In genomic region chr8:88588205-88588889, GRCm38 (mm10) we compare ENCODE assay signal across 23 mouse cellular contexts. TPM values are rescaled to one million over a fixed set of nuclear protein-coding genes. Genes with fewer than 3 reads are reported as not detected.
DNase-seq lines count a peak whose midpoint lies in the region; ATAC-seq and TF ChIP-seq lines count a peak whose summit lies in the region.
"Had no signal": no experiment of that assay in that cellular context is flagged by ENCODE, and none has a peak within 500 bp of the region (broad histone marks: within the 10 kb centered on the region; RNA-seq: fewer than 3 reads in every experiment).

No protein-coding gene starts in this region.

- DNase-seq in kidney, postnatal 10 days = no peak
- DNase-seq in kidney, adult 11 months = no peak
- DNase-seq: adrenal gland, adult 8-10 months; adrenal gland, postnatal 14 days; adrenal gland, postnatal 36 days; B cell, adult 2 months; cerebellum, adult 11-12 months; cerebellum, adult 2 months; cerebellum, adult 9-10 months; cerebellum, postnatal 10 days; cerebellum, postnatal 25 days had no signal

- H3K36me3 ChIP-seq in kidney, embryonic 14.5 days (ENCODE audit: control insufficient read depth, insufficient read depth, low read length) = peaks cover 53% of the 10 kb centered on the region
- peaks cover 30% of the 10 kb centered on the region for H3K36me3 ChIP-seq in kidney, embryonic 16.5 days (ENCODE audit: insufficient read depth, low read length)
- H3K36me3 ChIP-seq in myocyte (ENCODE audit: control insufficient read depth, insufficient read depth) = no peaks in the 10 kb centered on the region
- H3K36me3 ChIP-seq: forebrain, embryonic 15.5 days; G1E had no signal

- WGBS in kidney, embryonic 14.5 days = 86% methylated on average over 8 of the region's 8 CpGs
- 74% methylated on average over 8 of the region's 8 CpGs for WGBS in kidney, embryonic 16.5 days

- H3K9me3 ChIP-seq in kidney, embryonic 14.5 days (ENCODE audit: control insufficient read depth, low read length) = no peaks in the 10 kb centered on the region
- H3K9me3 ChIP-seq in kidney, embryonic 16.5 days (ENCODE audit: low read length) = no peaks in the 10 kb centered on the region
- H3K9me3 ChIP-seq: embryonic facial prominence, embryonic 10.5 days; embryonic facial prominence, embryonic 12.5 days; forebrain, embryonic 13.5 days; forebrain, embryonic 15.5 days; G1E had no signal

- H3K4me3 ChIP-seq in kidney, embryonic 14.5 days (ENCODE audit: low read length) = no peak overlapping the region
- no peak overlapping the region for H3K4me3 ChIP-seq in kidney, embryonic 16.5 days (ENCODE audit: low read length)
- no peak overlapping the region for H3K4me3 ChIP-seq in myocyte
- H3K4me3 ChIP-seq: embryonic facial prominence, embryonic 10.5 days; embryonic facial prominence, embryonic 12.5 days; forebrain, embryonic 13.5 days; forebrain, embryonic 15.5 days had no signal

- 0 out of 2 replicates have a peak, but pooled peaks have one; percentile 25 for ATAC-seq in kidney, embryonic 14.5 days (ENCODE audit: low FRiP score, low TSS enrichment)
- peak; percentile 77 for ATAC-seq in kidney, embryonic 16.5 days (ENCODE audit: low FRiP score, low TSS enrichment)
- ATAC-seq: activated CD4-positive, CD25-positive, alpha-beta regulatory T cell, adult 4 months; CD4-positive, CD25-positive, alpha-beta regulatory T cell, adult 4 months; forebrain, embryonic 13.5 days; forebrain, embryonic 15.5 days; Patski had no signal

- TF ChIP-seq POLR2A in myocyte (IDR thresholded peaks at IDR 0.05; ENCODE audit: insufficient read length, low read depth) = no peak

- no peaks in the 10 kb centered on the region for H3K79me2 ChIP-seq in myocyte (ENCODE audit: control insufficient read depth, insufficient read depth)

- H3ac ChIP-seq in myocyte (ENCODE audit: control insufficient read depth, insufficient read length) = no peak overlapping the region

- peak overlapping the region; percentile 51; the same call in 1 of the 2 replicates for H3K27ac ChIP-seq in kidney, embryonic 14.5 days (ENCODE audit: low read depth, low read length)
- H3K27ac ChIP-seq in kidney, embryonic 16.5 days (ENCODE audit: low read length) = peak overlapping the region; percentile 87
- H3K27ac ChIP-seq: embryonic facial prominence, embryonic 10.5 days; embryonic facial prominence, embryonic 12.5 days; forebrain, embryonic 13.5 days; forebrain, embryonic 15.5 days had no signal

- no peak overlapping the region for H3K9ac ChIP-seq in kidney, embryonic 14.5 days (ENCODE audit: low read depth, low read length)
- H3K9ac ChIP-seq in kidney, embryonic 16.5 days (replicated peaks; ENCODE audit: low read length) = 0 out of 2 replicates have a peak overlapping the region, but pooled peaks have one; percentile 17
- H3K9ac ChIP-seq: embryonic facial prominence, embryonic 12.5 days; forebrain, embryonic 13.5 days; forebrain, embryonic 15.5 days had no signal

- H3K4me2 ChIP-seq in kidney, embryonic 14.5 days (replicated peaks; ENCODE audit: low read depth, low read length) = no peak overlapping the region
- peak overlapping the region; percentile 10; the same call in 1 of the 2 replicates for H3K4me2 ChIP-seq in kidney, embryonic 16.5 days (replicated peaks; ENCODE audit: low read depth, low read length)
- H3K4me2 ChIP-seq in myocyte (ENCODE audit: low read depth) = no peak overlapping the region
- H3K4me2 ChIP-seq: embryonic facial prominence, embryonic 12.5 days; forebrain, embryonic 13.5 days; forebrain, embryonic 15.5 days had no signal

- H3K4me1 ChIP-seq in kidney, embryonic 14.5 days (ENCODE audit: control insufficient read depth, insufficient read depth, low read length) = no peaks in the 10 kb centered on the region
- peaks cover 9% of the 10 kb centered on the region; the same call in 1 of the 2 replicates for H3K4me1 ChIP-seq in kidney, embryonic 16.5 days (ENCODE audit: insufficient read depth, low read length)
- H3K4me1 ChIP-seq: embryonic facial prominence, embryonic 10.5 days; embryonic facial prominence, embryonic 12.5 days had no signal

- no peaks in the 10 kb centered on the region for H3K27me3 ChIP-seq in kidney, embryonic 14.5 days (ENCODE audit: control insufficient read depth, insufficient read depth, low read length)
- H3K27me3 ChIP-seq in kidney, embryonic 16.5 days (ENCODE audit: insufficient read depth, low read length) = no peaks in the 10 kb centered on the region
- H3K27me3 ChIP-seq in myocyte (ENCODE audit: control insufficient read depth, insufficient read depth, insufficient read length) = peaks cover 65% of the 10 kb centered on the region
- H3K27me3 ChIP-seq: CH12.LX; embryonic facial prominence, embryonic 12.5 days; forebrain, embryonic 13.5 days; forebrain, embryonic 15.5 days; Patski had no signal

TF ChIP-seq in myocyte, 11 proteins besides CTCF, POLR2A, EP300 and RAD21:
- peak in 2 of 3 experiments; percentile 63 to 88 for TF ChIP-seq MYOD1 (IDR thresholded peaks at IDR 0.05; ENCODE audit: control insufficient read depth in 1 of 3, insufficient read length in 2 of 3, low read depth in 2 of 3)
- TF ChIP-seq E2F4 (IDR thresholded peaks at IDR 0.05; ENCODE audit: insufficient read depth) = no peak
- TF ChIP-seq TCF3 (IDR thresholded peaks at IDR 0.05; ENCODE audit: insufficient read length, low read depth) = peak; percentile 22
- TF ChIP-seq POLR2AphosphoS2 (IDR thresholded peaks at IDR 0.05; ENCODE audit: insufficient read length, low read depth) = no peak
- no peak for TF ChIP-seq MAX (IDR thresholded peaks at IDR 0.05; ENCODE audit: low read depth)
- peak; percentile 15 to 92 (median 73) for TF ChIP-seq MYOG (IDR thresholded peaks at IDR 0.05; ENCODE audit: control insufficient read depth in 1 of 3, insufficient read depth in 1 of 3, insufficient read length in 2 of 3, low read depth in 2 of 3)

RNA-seq across cellular contexts. Expression of gene Snx20, which starts 47.6 kb away (rescaled TPM):
- polyA plus RNA-seq in kidney, embryonic 14.5 days (2014; fragmentation: Nextera tagmentation; extraction: Ambion mirVana) = 2.2 and 2.3 TPM in 2 replicates
- polyA plus RNA-seq in kidney, embryonic 16.5 days (2015; fragmentation: Nextera tagmentation; extraction: Ambion mirVana) = 1.9 TPM in 2 replicates
- 0.07 TPM for polyA plus RNA-seq in myocyte (2012; fragmentation: generic; extraction: Trizol)

RNA-seq across cellular contexts. Expression of gene Nod2, which starts 58.8 kb away (rescaled TPM):
- polyA plus RNA-seq in kidney, embryonic 14.5 days (2014; fragmentation: Nextera tagmentation; extraction: Ambion mirVana) = 0.11 and 0.15 TPM in 2 replicates
- 0.32 and 0.37 TPM in 2 replicates for polyA plus RNA-seq in kidney, embryonic 16.5 days (2015; fragmentation: Nextera tagmentation; extraction: Ambion mirVana)
- 1.6 TPM for polyA plus RNA-seq in myocyte (2012; fragmentation: generic; extraction: Trizol)
- polyA plus RNA-seq: Patski had no signal
